In genomic region chr7:16842645-16843063, GRCm38 (mm10) we compare ENCODE assay signal across 8 mouse cellular contexts. TPM values are rescaled to one million over a fixed set of nuclear protein-coding genes. Genes with fewer than 3 reads are reported as not detected.
DNase-seq lines count a peak whose midpoint lies in the region; ATAC-seq and TF ChIP-seq lines count a peak whose summit lies in the region.

Gene Prkd2, plus strand, starts transcription at chr7:16842902.

- peaks cover 35% of the 10 kb centered on the region for H3K27me3 ChIP-seq in E14TG2a.4 (ENCODE audit: insufficient read depth, low read length)
- H3K27me3 ChIP-seq in forebrain, embryonic 12.5 days = 0 out of 2 replicates have a peak, but pooled peaks cover 5% of the 10 kb centered on the region
- H3K27me3 ChIP-seq in heart, embryonic 16.5 days (ENCODE audit: control insufficient read depth, insufficient read depth, low read length) = no peaks in the 10 kb centered on the region
- no peaks in the 10 kb centered on the region for H3K27me3 ChIP-seq in liver, embryonic 13.5 days
- no peaks in the 10 kb centered on the region for H3K27me3 ChIP-seq in stomach, embryonic 14.5 days (ENCODE audit: control insufficient read depth, insufficient read depth, low read length)

- H3K4me1 ChIP-seq in E14TG2a.4 (replicated peaks; ENCODE audit: low read depth, low read length) = peaks cover 77% of the 10 kb centered on the region
- peaks cover 32% of the 10 kb centered on the region for H3K4me1 ChIP-seq in forebrain, embryonic 12.5 days
- H3K4me1 ChIP-seq in heart, embryonic 16.5 days (ENCODE audit: control insufficient read depth, insufficient read depth, low read length) = peaks cover 22% of the 10 kb centered on the region
- peaks cover 63% of the 10 kb centered on the region for H3K4me1 ChIP-seq in liver, embryonic 13.5 days (replicated peaks)
- H3K4me1 ChIP-seq in stomach, embryonic 14.5 days (ENCODE audit: control insufficient read depth, insufficient read depth, low read length) = peaks cover 20% of the 10 kb centered on the region; the same call in 1 of the 2 replicates

- peak within 1 kb of the TSS; percentile 47 for H3K27ac ChIP-seq in forebrain, embryonic 12.5 days
- H3K27ac ChIP-seq in heart, embryonic 16.5 days (ENCODE audit: low read length) = peak within 1 kb of the TSS; percentile 92
- peak within 1 kb of the TSS; percentile 78 for H3K27ac ChIP-seq in liver, embryonic 13.5 days
- H3K27ac ChIP-seq in stomach, embryonic 14.5 days (ENCODE audit: low read length) = peak within 1 kb of the TSS; percentile 64; the same call in 1 of the 2 replicates

- DNase-seq in c-Kit-positive CD71-positive TER-119-positive erythroid progenitor cells, embryonic 14.5 days (ENCODE audit: low spot score) = peak; percentile 78
- peak; percentile 95 to 96 for DNase-seq in kidney, postnatal 25 days
- peak; percentile 77 for DNase-seq in liver, embryonic 13.5 days
- peak; percentile 85 to 90 for DNase-seq in natural killer cell, adult 2 months (ENCODE audit: low spot score in 2 of 2)

- peak within 1 kb of the TSS; percentile 78 for H3K9ac ChIP-seq in forebrain, embryonic 12.5 days
- H3K9ac ChIP-seq in heart, embryonic 16.5 days (ENCODE audit: low read length) = peak within 1 kb of the TSS; percentile 86
- peak within 1 kb of the TSS; percentile 84 for H3K9ac ChIP-seq in liver, embryonic 13.5 days
- peak within 1 kb of the TSS; percentile 41 for H3K9ac ChIP-seq in stomach, embryonic 14.5 days (replicated peaks; ENCODE audit: low read depth, low read length)

- under 1% methylated on average over 31 of the region's 32 CpGs for WGBS in forebrain, embryonic 12.5 days
- 2% methylated on average over 26 of the region's 32 CpGs for whole genome bisulfite sequencing in heart, embryonic 16.5 days
- WGBS in liver, embryonic 13.5 days (ENCODE audit: insufficient replicate concordance) = under 1% methylated on average over 32 of the region's 32 CpGs
- WGBS in stomach, embryonic 14.5 days = under 1% methylated on average over 32 of the region's 32 CpGs

- H3K9me3 ChIP-seq in E14TG2a.4 (ENCODE audit: low read length) = no peaks in the 10 kb centered on the region
- no peaks in the 10 kb centered on the region for H3K9me3 ChIP-seq in forebrain, embryonic 12.5 days
- H3K9me3 ChIP-seq in heart, embryonic 16.5 days (replicated peaks; ENCODE audit: control insufficient read depth, low read length) = no peaks in the 10 kb centered on the region
- no peaks in the 10 kb centered on the region for H3K9me3 ChIP-seq in liver, embryonic 13.5 days (replicated peaks)
- H3K9me3 ChIP-seq in stomach, embryonic 14.5 days (ENCODE audit: control insufficient read depth, low read depth, low read length) = no peaks in the 10 kb centered on the region

- peak within 1 kb of the TSS; percentile 89 for H3K4me2 ChIP-seq in forebrain, embryonic 12.5 days
- peak within 1 kb of the TSS; percentile 92 for H3K4me2 ChIP-seq in heart, embryonic 16.5 days (ENCODE audit: low read depth, low read length)
- H3K4me2 ChIP-seq in liver, embryonic 13.5 days = peak within 1 kb of the TSS; percentile 100
- peak within 1 kb of the TSS; percentile 83 for H3K4me2 ChIP-seq in stomach, embryonic 14.5 days (replicated peaks; ENCODE audit: low read depth, low read length)

- ATAC-seq in forebrain, embryonic 12.5 days (ENCODE audit: low FRiP score) = peak; percentile 92
- peak; percentile 84 for ATAC-seq in heart, embryonic 16.5 days (replicated peaks; ENCODE audit: extremely low read depth, insufficient read depth, low FRiP score)
- peak; percentile 82 for ATAC-seq in liver, embryonic 13.5 days (ENCODE audit: low read depth)
- peak; percentile 88 for ATAC-seq in stomach, embryonic 14.5 days (ENCODE audit: insufficient number of reproducible peaks, insufficient read depth, low FRiP score, low read depth)

- H3K4me3 ChIP-seq in E14TG2a.4 (replicated peaks; ENCODE audit: low read length) = peak within 1 kb of the TSS; percentile 84
- peak within 1 kb of the TSS; percentile 63 for H3K4me3 ChIP-seq in forebrain, embryonic 12.5 days (replicated peaks)
- peak within 1 kb of the TSS; percentile 65 for H3K4me3 ChIP-seq in heart, embryonic 16.5 days (ENCODE audit: low read length)
- peak within 1 kb of the TSS; percentile 73 for H3K4me3 ChIP-seq in liver, embryonic 13.5 days (replicated peaks)
- peak within 1 kb of the TSS; percentile 45 for H3K4me3 ChIP-seq in stomach, embryonic 14.5 days (ENCODE audit: low read depth, low read length)

- TF ChIP-seq CTCF in E14TG2a.4 (conservative IDR thresholded peaks at IDR 0.05; ENCODE audit: low read length) = no peak

- H3K36me3 ChIP-seq in E14TG2a.4 (ENCODE audit: insufficient read depth, low read length) = peaks cover 46% of the 10 kb centered on the region
- peaks cover 40% of the 10 kb centered on the region for H3K36me3 ChIP-seq in forebrain, embryonic 12.5 days (replicated peaks)
- H3K36me3 ChIP-seq in heart, embryonic 16.5 days (ENCODE audit: control insufficient read depth, insufficient read depth) = peaks cover 20% of the 10 kb centered on the region
- H3K36me3 ChIP-seq in liver, embryonic 13.5 days = peaks cover 38% of the 10 kb centered on the region
- H3K36me3 ChIP-seq in stomach, embryonic 14.5 days (ENCODE audit: control insufficient read depth, insufficient read depth, low read length) = peaks cover 26% of the 10 kb centered on the region

RNA-seq across cellular contexts. Expression of gene Prkd2, which starts in this region (rescaled TPM):
- polyA plus RNA-seq in forebrain, embryonic 12.5 days (2016; fragmentation: Nextera tagmentation; extraction: Ambion mirVana) = 10.0 and 10.9 TPM in 2 replicates
- polyA plus RNA-seq in heart, embryonic 16.5 days (2015; fragmentation: Nextera tagmentation; extraction: Ambion mirVana) = 13.0 and 15.4 TPM in 2 replicates
- 2.7 and 3.5 TPM in 2 replicates for polyA plus RNA-seq in liver, embryonic 13.5 days (2015; fragmentation: Nextera tagmentation; extraction: Ambion mirVana)
- polyA plus RNA-seq in stomach, embryonic 14.5 days (2014; fragmentation: Nextera tagmentation; extraction: Ambion mirVana) = 14.2 and 14.6 TPM in 2 replicates

Comparison
In these comparisons a context has a peak if more than half of its experiments do, and no peak if none do; other contexts are left out.
1. Peak in every context shown above with its lines: DNase-seq, ATAC-seq, H3K4me3 ChIP-seq and H3K27ac ChIP-seq.